Mouse (Mus musculus): ENCODE measurements around the gene Acot9. TPM values are rescaled to one million over a fixed set of nuclear protein-coding genes. Genes with fewer than 3 reads are reported as not detected.

Acot9 gene
- polyA plus RNA-seq, 1 experiment from 2014 or later, result 38.3 TPM

DNA sequence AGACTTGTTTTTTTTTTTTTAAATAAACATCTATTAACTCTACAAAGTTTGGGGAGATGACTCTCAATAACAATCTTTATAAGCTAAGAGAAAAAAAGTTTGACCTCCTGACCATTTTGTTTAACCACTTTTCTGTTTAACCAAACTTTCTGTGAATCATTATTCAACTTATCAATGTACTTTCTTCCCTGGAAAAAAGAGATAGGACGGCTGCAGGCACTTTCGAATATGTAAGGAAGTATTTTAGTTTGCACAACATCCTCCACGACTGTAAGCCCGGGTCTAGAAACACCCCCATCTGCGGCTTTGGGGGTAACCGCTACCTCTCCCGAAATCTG is 75.3 kb downstream of the Acot9 start:
- H3K27me3 ChIP-seq, result no peaks in the 10 kb centered on the region
- peak overlapping the region; percentile 81 for H3K9ac ChIP-seq
- H3K36me3 ChIP-seq, result no peaks in the 10 kb centered on the region
- peak overlapping the region; percentile 56 for H3K4me3 ChIP-seq
- 27% methylated on average over 7 of the region's 7 CpGs for WGBS
- ATAC-seq (ENCODE audit: insufficient number of reproducible peaks, insufficient read depth, low FRiP score, low TSS enrichment, low read depth), result no peak
- peak overlapping the region; percentile 87; the same call in 1 of the 2 replicates for H3K27ac ChIP-seq
- peak overlapping the region; percentile 51 for H3K4me2 ChIP-seq
- no peaks in the 10 kb centered on the region for H3K9me3 ChIP-seq
- 0 out of 2 replicates have a peak, but pooled peaks cover 4% of the 10 kb centered on the region for H3K4me1 ChIP-seq

DNA sequence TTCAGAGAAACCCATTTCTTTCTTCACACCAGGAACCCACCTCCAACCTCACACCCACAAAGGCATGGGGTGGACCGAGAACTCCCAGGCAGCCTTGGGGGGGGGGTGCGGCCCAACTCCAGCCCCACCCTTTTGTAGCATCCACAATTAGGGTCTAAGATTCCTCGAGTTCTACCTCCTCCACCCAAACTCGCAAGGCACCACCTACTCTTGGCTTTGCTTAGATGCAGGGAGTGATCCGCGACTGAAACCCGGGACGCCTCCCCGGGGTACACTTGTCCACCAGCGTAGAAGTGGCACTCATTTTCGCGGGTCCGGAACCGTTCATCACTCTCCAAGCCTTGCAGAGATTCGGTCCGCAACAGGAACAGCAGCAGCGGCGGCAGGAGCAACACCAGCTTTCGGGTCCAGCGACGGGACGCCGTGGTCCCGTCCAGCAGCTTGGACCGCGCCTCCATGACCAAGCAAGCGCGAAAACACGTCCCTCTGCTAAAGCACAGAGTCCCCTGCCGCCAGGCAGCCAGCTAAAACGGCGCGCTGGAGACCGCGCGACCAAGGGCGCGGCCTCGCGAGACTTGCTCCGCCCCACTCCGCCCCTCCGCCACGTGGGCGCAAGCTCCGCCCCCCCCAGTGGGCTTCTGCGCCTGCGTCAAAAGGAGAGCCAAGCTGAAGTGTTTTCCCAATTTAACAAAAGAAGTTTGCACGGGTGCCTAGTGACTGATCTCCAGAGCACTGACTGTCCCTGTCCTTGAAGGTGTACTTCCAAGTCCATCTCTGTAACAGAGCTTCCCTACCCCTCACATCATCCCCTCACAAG is 75.9 kb downstream of the Acot9 start:
- H3K9me3 ChIP-seq, result no peaks in the 10 kb centered on the region
- 0 out of 2 replicates have a peak, but pooled peaks cover 4% of the 10 kb centered on the region for H3K4me1 ChIP-seq
- H3K4me2 ChIP-seq, result peak overlapping the region; percentile 51
- H3K4me3 ChIP-seq, result peak overlapping the region; percentile 56
- peak overlapping the region; percentile 81 for H3K9ac ChIP-seq
- no peaks in the 10 kb centered on the region for H3K27me3 ChIP-seq
- H3K27ac ChIP-seq, result peak overlapping the region; percentile 87
- 22% methylated on average over 49 of the region's 49 CpGs for WGBS
- no peaks in the 10 kb centered on the region for H3K36me3 ChIP-seq
- peak; percentile 93 for ATAC-seq (ENCODE audit: insufficient number of reproducible peaks, insufficient read depth, low FRiP score, low TSS enrichment, low read depth)

DNA sequence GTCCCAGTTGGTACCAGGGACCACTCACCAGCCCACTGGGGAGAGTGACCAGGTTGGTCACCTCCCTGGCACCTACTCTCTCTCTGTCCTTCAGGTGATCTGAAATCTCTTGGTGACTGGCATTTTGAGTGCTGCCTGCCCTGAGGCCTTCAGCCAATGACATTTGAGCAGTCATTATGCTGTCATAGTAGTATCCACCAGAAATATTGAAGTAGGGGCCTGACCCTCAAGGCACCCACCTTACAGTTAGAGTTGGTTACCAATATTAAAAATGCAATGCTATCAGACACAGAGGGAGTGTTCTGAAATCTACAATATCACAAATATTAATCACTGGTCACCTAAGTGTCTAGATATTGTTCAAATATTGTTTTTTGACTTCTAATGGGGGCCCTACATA is 78.4 kb downstream of the Acot9 start, which contains the start of gene Prdx4:
Prdx4 (minus strand) TSS at position 101 of the 400 bp plus-strand sequence.
- no peak within 1 kb of the TSS for H3K4me3 ChIP-seq
- no peak within 1 kb of the TSS for H3K27ac ChIP-seq
- no peak for ATAC-seq (ENCODE audit: insufficient number of reproducible peaks, insufficient read depth, low FRiP score, low TSS enrichment, low read depth)
- H3K9ac ChIP-seq, result no peak within 1 kb of the TSS
- no peaks in the 10 kb centered on the region for H3K9me3 ChIP-seq
- H3K4me2 ChIP-seq, result no peak within 1 kb of the TSS
- no peaks in the 10 kb centered on the region for H3K27me3 ChIP-seq
- no peaks in the 10 kb centered on the region for H3K36me3 ChIP-seq
- 0 out of 2 replicates have a peak, but pooled peaks cover 4% of the 10 kb centered on the region for H3K4me1 ChIP-seq

DNA sequence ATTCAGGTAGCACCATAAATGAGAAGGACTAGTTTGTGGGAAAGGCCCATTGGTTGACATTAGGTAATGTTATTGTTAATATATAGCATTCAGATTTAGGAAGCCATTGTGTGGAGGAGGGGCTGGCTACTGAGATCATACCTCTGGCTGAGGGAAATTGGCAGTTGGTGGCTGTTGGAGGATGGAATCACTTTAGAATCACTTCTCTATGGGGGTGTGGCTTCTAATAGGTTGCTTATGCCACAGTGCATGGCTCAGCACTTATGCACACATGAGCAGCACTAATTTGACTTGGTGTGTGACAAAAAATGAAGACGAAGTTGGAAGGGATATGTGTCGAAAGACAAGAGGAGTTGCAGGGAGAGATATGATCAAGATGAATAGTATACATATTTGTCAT is 84.0 kb downstream of the Acot9 start:
- no peaks in the 10 kb centered on the region for H3K27me3 ChIP-seq
- ATAC-seq (ENCODE audit: insufficient number of reproducible peaks, insufficient read depth, low FRiP score, low TSS enrichment, low read depth), result no peak
- H3K9me3 ChIP-seq, result no peaks in the 10 kb centered on the region
- no peaks in the 10 kb centered on the region for H3K36me3 ChIP-seq
- no peak overlapping the region for H3K27ac ChIP-seq
- H3K4me3 ChIP-seq, result no peak overlapping the region
- no peaks in the 10 kb centered on the region for H3K4me1 ChIP-seq
- H3K4me2 ChIP-seq, result no peak overlapping the region
- no peak overlapping the region for H3K9ac ChIP-seq
- 76% methylated on average over 2 of the region's 2 CpGs for WGBS

Other genes starting within 250 kb of the Acot9 start
- not detected in 2 replicates for gene Magea5, start 199.3 kb upstream of the Acot9 start, polyA plus RNA-seq (2015; fragmentation: Nextera tagmentation; extraction: Ambion mirVana)
- not detected in 2 replicates for gene Magea1, start 172.7 kb upstream of the Acot9 start, polyA plus RNA-seq (2015; fragmentation: Nextera tagmentation; extraction: Ambion mirVana)
- not detected in 2 replicates for gene Magea2, start 168.8 kb upstream of the Acot9 start, polyA plus RNA-seq (2015; fragmentation: Nextera tagmentation; extraction: Ambion mirVana)
- gene Cldn34b2, start 134.0 kb upstream of the Acot9 start, polyA plus RNA-seq (2015; fragmentation: Nextera tagmentation; extraction: Ambion mirVana), result not detected in 2 replicates
- gene Sat1, start 46.0 kb upstream of the Acot9 start, polyA plus RNA-seq (2015; fragmentation: Nextera tagmentation; extraction: Ambion mirVana), result 114 and 147 TPM in 2 replicates
- gene Prdx4, start 78.3 kb downstream of the Acot9 start, polyA plus RNA-seq (2015; fragmentation: Nextera tagmentation; extraction: Ambion mirVana), result 231 and 258 TPM in 2 replicates

All from embryonic facial prominence, embryonic 13.5 days (tissue).